Comparison of ENCODE assay signal across 8 mouse cellular contexts in genomic region chr3:115715900-115716515, GRCm38 (mm10). TPM values are rescaled to one million over a fixed set of nuclear protein-coding genes. Genes with fewer than 3 reads are reported as not detected.
DNase-seq lines count a peak whose midpoint lies in the region; ATAC-seq lines count a peak whose summit lies in the region.

No protein-coding gene starts in this region.

- no peaks in the 10 kb centered on the region for H3K27me3 ChIP-seq in neural tube, embryonic 11.5 days (ENCODE audit: control insufficient read depth, insufficient read depth, low read length)
- H3K27me3 ChIP-seq in forebrain, embryonic 12.5 days = no peaks in the 10 kb centered on the region
- no peaks in the 10 kb centered on the region for H3K27me3 ChIP-seq in limb, embryonic 12.5 days
- H3K27me3 ChIP-seq in splenic B cell, adult 2 months (ENCODE audit: control insufficient read depth, insufficient read depth, low read length, poor library complexity, severe bottlenecking) = no peaks in the 10 kb centered on the region

- no peak for DNase-seq in neural tube, embryonic 11.5 days (ENCODE audit: low spot score)
- DNase-seq in neural tube, embryonic 10.5 days (ENCODE audit: extremely low spot score, low spot score) = no peak
- peak; percentile 53 for DNase-seq in splenic B cell, adult 2 months (ENCODE audit: low read depth, low spot score)
- no peak for DNase-seq in adrenal gland, adult 2 months
- DNase-seq in adrenal gland, adult 18-20 months (ENCODE audit: low spot score in 2 of 2) = no peak
- DNase-seq in adrenal gland, adult 8-10 months = no peak

- 88% methylated on average over 3 of the region's 3 CpGs for WGBS in neural tube, embryonic 11.5 days
- 86% methylated on average over 3 of the region's 3 CpGs for WGBS in forebrain, embryonic 12.5 days
- WGBS in limb, embryonic 12.5 days = 73% methylated on average over 3 of the region's 3 CpGs

- H3K4me2 ChIP-seq in neural tube, embryonic 11.5 days (ENCODE audit: low read depth) = peak overlapping the region; percentile 65; the same call in 1 of the 2 replicates
- H3K4me2 ChIP-seq in forebrain, embryonic 12.5 days = peak overlapping the region; percentile 74
- peak overlapping the region; percentile 69 for H3K4me2 ChIP-seq in limb, embryonic 12.5 days

- ATAC-seq in neural tube, embryonic 11.5 days (ENCODE audit: insufficient read depth, low FRiP score, low TSS enrichment) = no peak
- ATAC-seq in forebrain, embryonic 12.5 days (ENCODE audit: low FRiP score) = no peak
- ATAC-seq in limb, embryonic 12.5 days (ENCODE audit: insufficient number of reproducible peaks, insufficient read depth, low FRiP score, low TSS enrichment, low read depth) = no peak

- H3K27ac ChIP-seq in neural tube, embryonic 11.5 days (ENCODE audit: low read depth, low read length) = no peak overlapping the region
- H3K27ac ChIP-seq in forebrain, embryonic 12.5 days = no peak overlapping the region
- H3K27ac ChIP-seq in limb, embryonic 12.5 days = peak overlapping the region; percentile 90

- no peaks in the 10 kb centered on the region for H3K9me3 ChIP-seq in neural tube, embryonic 11.5 days (ENCODE audit: control insufficient read depth, low read length)
- H3K9me3 ChIP-seq in forebrain, embryonic 12.5 days = no peaks in the 10 kb centered on the region
- H3K9me3 ChIP-seq in limb, embryonic 12.5 days = no peaks in the 10 kb centered on the region

- H3K36me3 ChIP-seq in neural tube, embryonic 11.5 days (ENCODE audit: control insufficient read depth, insufficient read depth, low read length) = no peaks in the 10 kb centered on the region
- peaks cover 16% of the 10 kb centered on the region for H3K36me3 ChIP-seq in forebrain, embryonic 12.5 days (replicated peaks)
- peaks cover 13% of the 10 kb centered on the region for H3K36me3 ChIP-seq in limb, embryonic 12.5 days
- peaks cover 14% of the 10 kb centered on the region for H3K36me3 ChIP-seq in splenic B cell, adult 2 months (ENCODE audit: control insufficient read depth, insufficient read depth, low read length, poor library complexity, severe bottlenecking)

- H3K4me3 ChIP-seq in neural tube, embryonic 11.5 days (ENCODE audit: low read depth, low read length) = no peak overlapping the region; the same call in 1 of the 2 replicates
- H3K4me3 ChIP-seq in forebrain, embryonic 12.5 days (replicated peaks) = peak overlapping the region; percentile 56
- peak overlapping the region; percentile 56 for H3K4me3 ChIP-seq in limb, embryonic 12.5 days (replicated peaks)

- H3K9ac ChIP-seq in neural tube, embryonic 11.5 days (ENCODE audit: low read length) = no peak overlapping the region
- peak overlapping the region; percentile 73 for H3K9ac ChIP-seq in forebrain, embryonic 12.5 days
- peak overlapping the region; percentile 72 for H3K9ac ChIP-seq in limb, embryonic 12.5 days (replicated peaks)

- no peaks in the 10 kb centered on the region for H3K4me1 ChIP-seq in neural tube, embryonic 11.5 days (ENCODE audit: control insufficient read depth, insufficient read depth, low read length)
- peaks cover 25% of the 10 kb centered on the region for H3K4me1 ChIP-seq in forebrain, embryonic 12.5 days
- peaks cover 17% of the 10 kb centered on the region for H3K4me1 ChIP-seq in limb, embryonic 12.5 days (replicated peaks)

RNA-seq across cellular contexts. Expression of gene S1pr1, which starts 1.1 kb away (rescaled TPM):
- polyA plus RNA-seq in neural tube, embryonic 11.5 days (2014; fragmentation: Nextera tagmentation; extraction: Ambion mirVana) = 14.3 and 15.7 TPM in 2 replicates
- 31.1 and 31.9 TPM in 2 replicates for polyA plus RNA-seq in forebrain, embryonic 12.5 days (2016; fragmentation: Nextera tagmentation; extraction: Ambion mirVana)
- 17.0 and 18.5 TPM in 2 replicates for polyA plus RNA-seq in limb, embryonic 12.5 days (2016; fragmentation: Nextera tagmentation; extraction: Ambion mirVana)
- 10 to 100 TPM; 18.9 to 21.8 TPM for total RNA-seq in adrenal gland, adult 2 months (2021)
- 25.0 and 26.8 TPM in 2 replicates for polyA plus RNA-seq in adrenal gland, adult 2 months (2012; rRNA removed)
- 10 to 100 TPM; 16.8 to 25.6 TPM for total RNA-seq in adrenal gland, adult 18-20 months (2021)
- total RNA-seq in adrenal gland, adult 8-10 months (2022) = 10 to 100 TPM; 14.7 to 17.5 (median 15.3) TPM
